Mouse (Mus musculus) spleen, adult 2 months (tissue): ENCODE measurements around the gene Cish.

Experiments
- CTCF ChIP-seq: fragments of 200-500 bp; IDR thresholded peaks from 2 replicates; pipeline ENCODE4 v1.5.1; 2011; ENCODE audit warnings: mild to moderate bottlenecking, inconsistent platforms; ENCODE audit not compliant: insufficient read depth, insufficient read length, insufficient replicate concordance; ENCODE audit errors: extremely low read depth
- POLR2A ChIP-seq: fragments of 200-500 bp; IDR thresholded peaks from 2 replicates; pipeline ENCODE4 v1.6.1; 2011; ENCODE audit warnings: low read depth, low read length, inconsistent platforms

GRCm38 (mm10) chr9:107277603-107278002 is 18.2 kb upstream of the Cish start:
- TF ChIP-seq POLR2A (no peak), CTCF (no peak)
